Mouse (Mus musculus) E14TG2a.4 (cell line): ENCODE results near the gene Sema3c.

ENCODE experiments used
- H3K27me3 ChIP-seq: 2 replicates; pipeline ENCODE4 v1.6.1; 2014; ENCODE audit warnings: low read length, control low read depth; ENCODE audit not compliant: insufficient read depth
- H3K36me3 ChIP-seq: 2 replicates; pipeline ENCODE4 v1.6.1; 2014; ENCODE audit warnings: low read length, control low read depth; ENCODE audit not compliant: insufficient read depth
- H3K4me1 ChIP-seq: replicated peaks from 2 replicates; pipeline ENCODE4 v1.6.1; 2014; ENCODE audit warnings: low read depth, low read length, control low read depth
- H3K4me3 ChIP-seq: replicated peaks from 2 replicates; pipeline ENCODE4 v1.5.1; 2014; ENCODE audit warnings: mild to moderate bottlenecking, low read length
- H3K9me3 ChIP-seq: 2 replicates; pipeline ENCODE4 v1.6.1; 2014; ENCODE audit warnings: low read length, control low read depth
- CTCF ChIP-seq: conservative IDR thresholded peaks from 2 replicates; pipeline ENCODE4 v1.5.1; 2014; ENCODE audit warnings: low read length
- NANOG ChIP-seq: IDR thresholded peaks from 2 replicates; pipeline ENCODE4 v1.6.1; 2014; ENCODE audit warnings: borderline replicate concordance, low read length, mixed read lengths
- POU5F1 ChIP-seq: IDR thresholded peaks from 2 replicates; pipeline ENCODE4 v1.6.1; 2014; ENCODE audit warnings: low read length, borderline replicate concordance

The Sema3c gene

DNA sequence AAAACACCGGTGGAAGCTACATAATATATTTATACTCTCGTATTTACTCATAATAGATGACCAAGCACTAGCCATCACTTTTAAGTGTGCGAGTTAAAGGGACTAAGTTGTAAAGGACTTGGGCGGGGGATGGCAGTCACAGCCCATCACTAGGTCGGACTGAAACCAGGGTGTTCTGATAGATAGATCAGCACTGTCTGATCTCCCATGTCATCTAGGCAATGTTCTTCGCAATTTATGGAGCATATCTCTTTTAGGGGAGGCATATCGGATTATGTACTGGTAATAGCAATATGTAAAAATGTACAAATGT lies 1.1 kb downstream of the Sema3c start:
- peak overlapping the region; percentile 81 for H3K4me3 ChIP-seq
- peaks cover 28% of the 10 kb centered on the region for H3K27me3 ChIP-seq
- peaks cover 9% of the 10 kb centered on the region; the same call in 1 of the 2 replicates for H3K4me1 ChIP-seq
- H3K36me3 ChIP-seq = no peaks in the 10 kb centered on the region
- H3K9me3 ChIP-seq = no peaks in the 10 kb centered on the region
- TF ChIP-seq POU5F1 (no peak), CTCF (no peak), NANOG (no peak)

DNA sequence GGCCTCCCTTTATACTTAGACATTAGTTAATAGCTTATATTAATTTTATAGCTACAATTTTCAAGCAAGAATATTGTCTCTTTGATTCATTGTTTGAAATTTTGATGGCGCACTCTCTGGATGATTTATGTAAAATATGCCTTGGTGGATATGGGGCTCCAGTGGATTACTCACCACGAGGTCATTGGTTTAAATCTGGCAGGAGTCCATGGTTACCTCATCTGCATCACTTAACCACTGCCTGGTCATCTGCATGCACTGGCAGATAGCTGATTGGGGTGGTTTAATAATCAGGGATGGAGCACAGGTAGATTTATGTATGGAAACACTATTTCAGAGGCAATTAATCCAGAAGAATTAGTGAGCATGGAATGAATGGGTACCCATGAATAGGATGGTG lies 2.0 kb downstream of the Sema3c start:
- peaks cover 9% of the 10 kb centered on the region; the same call in 1 of the 2 replicates for H3K4me1 ChIP-seq
- no peaks in the 10 kb centered on the region for H3K36me3 ChIP-seq
- TF ChIP-seq POU5F1 (no peak), CTCF (no peak), NANOG (no peak)

DNA sequence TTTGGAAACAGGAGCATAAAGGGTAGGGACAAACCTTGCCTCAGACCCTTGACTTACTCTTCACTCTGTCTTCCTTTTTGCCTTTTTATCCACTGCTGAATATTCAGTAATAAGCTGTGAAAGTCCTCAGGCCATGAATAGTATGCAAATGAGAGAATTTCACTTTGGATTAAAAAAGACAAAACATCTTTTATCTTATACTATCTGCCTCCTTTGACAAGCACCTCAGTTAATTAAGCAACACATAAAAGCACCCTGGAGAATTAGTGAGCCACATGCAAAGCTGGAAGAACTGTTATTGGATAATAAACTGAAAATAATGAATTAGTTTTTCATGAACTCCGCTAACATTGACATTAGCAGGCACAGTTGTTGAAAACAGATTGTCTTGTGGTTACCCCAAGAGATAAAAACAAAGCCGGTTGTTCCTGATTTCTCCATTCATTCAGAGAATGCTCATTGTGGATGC lies 8.0 kb downstream of the Sema3c start:
- H3K4me1 ChIP-seq = no peaks in the 10 kb centered on the region
- H3K27me3 ChIP-seq = no peaks in the 10 kb centered on the region
- no peaks in the 10 kb centered on the region for H3K36me3 ChIP-seq
- no peaks in the 10 kb centered on the region for H3K9me3 ChIP-seq
- H3K4me3 ChIP-seq = no peak overlapping the region
- TF ChIP-seq POU5F1 (no peak), CTCF (no peak), NANOG (no peak)

More for the DNA sequence above, 2.0 kb downstream of the Sema3c start:
- no peak overlapping the region for H3K4me3 ChIP-seq
- no peaks in the 10 kb centered on the region for H3K9me3 ChIP-seq
- peaks cover 28% of the 10 kb centered on the region for H3K27me3 ChIP-seq

DNA sequence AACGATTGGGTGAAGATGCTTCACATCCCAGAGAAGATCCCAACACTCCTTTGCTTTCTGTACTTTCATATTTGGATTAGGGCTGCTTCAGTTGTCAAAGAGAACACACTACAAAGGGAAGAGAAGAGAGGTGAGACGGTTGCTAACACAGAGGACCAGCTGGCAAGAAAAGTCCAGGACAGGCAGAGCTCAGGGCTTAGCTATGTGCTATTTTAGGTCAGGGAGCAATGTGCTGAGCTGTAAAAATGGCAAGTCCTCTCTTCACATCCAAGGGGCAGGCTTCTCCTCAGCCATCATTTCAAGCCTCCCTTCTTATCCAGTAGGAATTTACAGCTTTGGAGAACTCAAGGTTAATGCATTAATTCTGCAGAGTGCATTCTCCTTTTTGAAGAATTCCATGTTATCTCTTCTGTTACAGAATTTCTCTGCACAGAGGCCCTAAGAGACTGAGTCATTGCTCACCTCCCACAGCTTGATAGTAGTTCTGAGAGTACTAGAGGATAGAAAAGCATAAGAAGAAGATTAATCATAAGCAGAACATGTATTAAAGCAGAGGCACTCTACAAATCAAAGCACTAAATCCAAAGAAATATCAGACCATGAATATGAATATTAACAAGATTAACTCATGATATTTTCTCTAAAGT lies 10.3 kb downstream of the Sema3c start:
- H3K9me3 ChIP-seq = no peaks in the 10 kb centered on the region
- H3K36me3 ChIP-seq = no peaks in the 10 kb centered on the region
- no peaks in the 10 kb centered on the region for H3K27me3 ChIP-seq
- H3K4me1 ChIP-seq = no peaks in the 10 kb centered on the region
- H3K4me3 ChIP-seq = no peak overlapping the region
- TF ChIP-seq POU5F1 = no peak
- TF ChIP-seq NANOG = no peak
- TF ChIP-seq CTCF = no peak

DNA sequence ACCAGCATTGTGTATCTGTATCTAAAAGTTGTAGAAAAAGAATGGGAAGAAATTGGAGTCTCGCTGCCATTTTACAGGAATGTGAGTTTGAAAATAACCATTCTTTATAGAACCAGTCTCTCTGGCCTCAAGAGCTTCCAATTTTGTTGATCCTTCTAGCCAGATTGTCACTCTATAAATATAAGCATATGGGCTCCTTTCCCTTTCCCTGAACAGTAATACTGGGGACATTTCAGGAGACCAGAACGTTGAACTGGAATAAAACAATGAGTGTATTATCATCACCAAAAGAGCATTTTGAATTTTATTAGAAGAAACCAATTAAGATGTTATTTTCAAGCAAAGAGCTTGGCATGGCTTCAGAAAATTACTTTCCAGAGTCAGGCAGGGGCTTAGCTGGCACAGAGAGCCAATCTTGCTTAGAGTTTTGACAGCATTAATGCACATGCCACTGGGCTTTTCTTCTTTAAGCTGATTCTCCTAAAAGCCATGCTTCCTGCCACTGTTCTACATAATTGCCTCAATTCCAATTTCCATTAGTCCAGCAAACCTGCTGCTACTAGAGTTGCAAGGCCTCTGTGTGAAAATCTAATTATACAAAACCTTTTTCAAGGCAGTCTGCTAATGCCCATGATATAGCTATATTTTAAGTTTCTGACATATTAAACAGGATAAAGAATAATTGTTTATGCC lies 12.6 kb downstream of the Sema3c start:
- Histone ChIP-seq H3K4me3 (no peak overlapping the region), H3K27me3 (no peaks in the 10 kb centered on the region), H3K4me1 (no peaks in the 10 kb centered on the region), H3K36me3 (no peaks in the 10 kb centered on the region), H3K9me3 (no peaks in the 10 kb centered on the region)
- TF ChIP-seq CTCF (no peak), NANOG (no peak), POU5F1 (no peak)

DNA sequence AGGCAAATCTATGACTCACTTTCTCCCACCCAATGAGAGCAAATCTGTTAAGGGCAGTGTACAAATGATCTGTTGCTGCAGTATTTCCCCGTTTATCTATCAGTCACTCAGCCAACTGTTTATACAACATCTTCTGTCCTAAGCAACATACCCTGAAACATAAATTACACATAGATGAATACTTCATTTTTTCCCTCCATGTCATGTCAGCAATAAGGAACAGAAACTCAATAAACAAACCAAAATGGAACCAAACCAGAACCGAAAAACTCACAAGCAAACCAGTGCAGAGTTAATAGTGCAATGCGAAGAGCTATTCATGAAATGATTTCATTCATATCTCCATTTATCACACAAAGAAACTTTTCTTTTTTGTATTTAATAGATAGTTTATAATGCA lies 17.8 kb downstream of the Sema3c start:
- H3K4me1 ChIP-seq = no peaks in the 10 kb centered on the region
- H3K9me3 ChIP-seq = no peaks in the 10 kb centered on the region
- H3K27me3 ChIP-seq = no peaks in the 10 kb centered on the region
- H3K36me3 ChIP-seq = no peaks in the 10 kb centered on the region
- no peak overlapping the region for H3K4me3 ChIP-seq
- no peak for TF ChIP-seq NANOG
- TF ChIP-seq CTCF = no peak
- TF ChIP-seq POU5F1 = no peak

DNA sequence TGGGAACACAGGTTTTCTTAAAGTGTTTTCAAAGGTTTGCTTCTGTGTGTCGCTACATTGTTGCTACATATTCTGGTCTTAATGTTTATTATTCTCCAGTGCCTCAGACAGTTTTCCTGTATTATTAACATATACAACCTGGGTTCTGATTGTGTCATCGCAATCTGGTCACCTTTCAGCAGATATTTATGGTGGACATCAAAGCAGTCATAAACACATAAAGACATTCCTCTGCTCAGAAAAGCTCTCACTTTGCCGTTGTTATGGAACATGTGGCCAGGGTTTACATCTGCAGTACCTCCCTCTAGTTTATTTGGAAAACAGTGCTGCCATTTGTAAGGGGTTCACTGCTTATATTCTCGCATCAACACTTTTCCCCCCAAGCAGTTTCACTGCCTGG lies 27.6 kb downstream of the Sema3c start:
- no peaks in the 10 kb centered on the region for H3K4me1 ChIP-seq
- no peaks in the 10 kb centered on the region for H3K27me3 ChIP-seq
- no peaks in the 10 kb centered on the region for H3K9me3 ChIP-seq
- no peak for TF ChIP-seq CTCF
- no peak overlapping the region for H3K4me3 ChIP-seq
- no peaks in the 10 kb centered on the region for H3K36me3 ChIP-seq

DNA sequence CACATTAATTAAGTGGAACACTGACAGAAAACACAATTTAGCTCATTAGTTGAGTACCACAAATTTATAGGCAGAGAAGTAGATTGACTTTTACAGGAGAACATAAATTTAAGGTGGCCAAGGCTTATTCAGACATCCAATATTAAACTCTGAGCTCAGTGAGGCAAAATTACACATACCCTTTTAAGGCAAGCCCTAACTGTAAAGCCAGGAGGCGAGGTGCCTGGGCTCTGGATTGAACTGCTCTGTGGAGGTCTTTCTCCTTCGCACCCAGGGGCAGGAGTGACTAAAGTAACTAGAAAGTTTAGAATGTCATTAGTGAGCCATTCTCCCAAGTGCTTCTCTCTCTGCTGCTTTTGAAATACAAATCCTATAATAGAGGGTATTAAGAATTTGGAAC lies 46.5 kb downstream of the Sema3c start:
- Histone ChIP-seq H3K4me1 (no peaks in the 10 kb centered on the region), H3K4me3 (no peak overlapping the region), H3K36me3 (no peaks in the 10 kb centered on the region), H3K27me3 (no peaks in the 10 kb centered on the region), H3K9me3 (no peaks in the 10 kb centered on the region)
- TF ChIP-seq NANOG (no peak), CTCF (no peak), POU5F1 (no peak)

DNA sequence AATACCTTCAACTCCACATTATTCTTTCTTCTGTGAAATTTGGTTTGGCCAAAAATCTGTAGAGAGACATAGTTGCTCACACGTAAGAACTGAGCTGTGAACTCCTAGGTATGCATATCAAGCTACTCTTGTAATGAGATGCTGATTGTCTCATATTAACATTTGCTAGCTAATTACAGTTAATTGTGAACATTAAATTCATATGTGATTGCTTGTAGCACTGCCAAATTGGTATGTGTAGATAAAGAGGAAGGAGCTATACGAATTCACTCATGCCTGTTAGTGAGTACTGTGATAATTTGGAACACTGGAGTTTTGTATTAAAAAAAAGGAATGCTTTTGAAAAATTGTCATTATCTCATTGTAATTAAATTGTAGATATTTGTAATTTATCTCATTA lies 48.5 kb downstream of the Sema3c start:
- Histone ChIP-seq H3K27me3 (no peaks in the 10 kb centered on the region), H3K9me3 (no peaks in the 10 kb centered on the region), H3K36me3 (no peaks in the 10 kb centered on the region)

More for the DNA sequence above, 48.5 kb downstream of the Sema3c start:
- Histone ChIP-seq H3K4me1 (no peaks in the 10 kb centered on the region), H3K4me3 (no peak overlapping the region)
- TF ChIP-seq CTCF (no peak), NANOG (no peak), POU5F1 (no peak)
